Comparison of ENCODE assay signal across 18 mouse cellular contexts in the genomic region with DNA sequence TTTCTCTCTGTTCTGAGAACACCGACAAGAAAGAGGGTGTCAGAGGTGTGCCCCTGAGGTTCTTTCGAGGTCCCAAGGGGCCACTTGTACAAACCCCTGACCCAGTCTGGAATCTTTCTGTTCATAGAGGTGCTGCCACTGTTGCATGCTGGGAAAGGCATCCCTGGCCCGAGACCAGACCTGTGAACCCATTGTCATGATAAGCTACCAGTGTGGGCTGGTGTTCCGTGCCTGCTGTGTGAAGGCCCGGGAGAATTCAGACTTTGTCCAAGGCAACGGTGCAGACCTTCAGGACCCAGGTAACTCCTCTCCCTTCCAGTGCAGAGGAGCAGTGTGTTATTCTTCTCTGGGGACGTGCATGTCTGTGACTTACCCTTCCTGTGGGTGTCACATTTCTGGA. TPM values are rescaled to one million over a fixed set of nuclear protein-coding genes. Genes with fewer than 3 reads are reported as not detected.
"Had no signal": no experiment of that assay in that cellular context is flagged by ENCODE, and none has a peak within 500 bp of the region (broad histone marks: within the 10 kb centered on the region; RNA-seq: fewer than 3 reads in every experiment).

No protein-coding gene starts in this region.

- DNase-seq: lung, adult 18-20 months; lung, embryonic 14.5 days; lung, postnatal 10 days; lung, postnatal 4 days; midbrain, embryonic 14.5 days; right cerebral cortex, postnatal 14 days; thymus, adult 2 months; thymus, postnatal 25 days; thymus, postnatal 4 days had no signal

- H3K4me1 ChIP-seq: midbrain, embryonic 10.5 days; midbrain, embryonic 12.5 days had no signal

- H3K9me3 ChIP-seq: midbrain, embryonic 10.5 days; midbrain, embryonic 12.5 days; neural tube, embryonic 13.5 days; neural tube, embryonic 15.5 days; stomach, embryonic 15.5 days had no signal

- H3K4me2 ChIP-seq: lung, embryonic 14.5 days; midbrain, embryonic 12.5 days; neural tube, embryonic 13.5 days; neural tube, embryonic 15.5 days; stomach, embryonic 15.5 days had no signal

- H3K36me3 ChIP-seq: neural tube, embryonic 15.5 days had no signal

- H3K9ac ChIP-seq: lung, embryonic 14.5 days; midbrain, embryonic 12.5 days; neural tube, embryonic 13.5 days; neural tube, embryonic 15.5 days; stomach, embryonic 15.5 days had no signal

- H3K27ac ChIP-seq: midbrain, embryonic 10.5 days; midbrain, embryonic 12.5 days; neural tube, embryonic 13.5 days; neural tube, embryonic 15.5 days; stomach, embryonic 15.5 days; stomach, postnatal 0 days had no signal

- H3K27me3 ChIP-seq: midbrain, embryonic 12.5 days; neural tube, embryonic 13.5 days; neural tube, embryonic 15.5 days; stomach, embryonic 15.5 days had no signal

- H3K4me3 ChIP-seq: midbrain, embryonic 10.5 days; midbrain, embryonic 12.5 days; myocyte; neural tube, embryonic 13.5 days; neural tube, embryonic 15.5 days; stomach, embryonic 15.5 days had no signal

- ATAC-seq: midbrain, embryonic 16.5 days had no signal

RNA-seq across cellular contexts. Expression of a gene that starts 21.1 kb away (rescaled TPM):
- total RNA-seq: megakaryocyte-erythroid progenitor cell, adult 5-6 weeks had no signal
